Mouse (Mus musculus) megakaryocyte, embryonic 14.5 days (primary cell): ENCODE measurements around the gene Mymk.

Experiments
- FLI1 ChIP-seq: IDR thresholded peaks from 2 replicates; pipeline ENCODE4 v1.6.1; 2012; ENCODE audit warnings: low read length, inconsistent platforms, mixed read lengths
- GATA1 ChIP-seq: IDR thresholded peaks from 3 replicates; pipeline ENCODE4 v1.6.1; 2012; ENCODE audit warnings: mixed read lengths, low read length, inconsistent platforms, borderline replicate concordance

- TF ChIP-seq GATA1 (no peak), FLI1 (no peak)
Observed at GRCm38 (mm10) chr2:27024136-27024535, 47.8 kb downstream of the Mymk start.
